8 mouse cellular contexts compared by ENCODE assay signal in genomic region chr9:110624361-110625166, GRCm38 (mm10). TPM values are rescaled to one million over a fixed set of nuclear protein-coding genes. Genes with fewer than 3 reads are reported as not detected.
A peak's percentile ranks its signal among the peaks of the same experiment; 100 is the strongest.
DNase-seq lines count a peak whose midpoint lies in the region; ATAC-seq and TF ChIP-seq lines count a peak whose summit lies in the region.

Gene Nradd (minus strand): TSS chr9:110624452.

- H3K27me3 ChIP-seq in embryonic facial prominence, embryonic 14.5 days (replicated peaks; ENCODE audit: control insufficient read depth, insufficient read depth, low read length): no peaks in the 10 kb centered on the region
- H3K27me3 ChIP-seq in midbrain, embryonic 11.5 days (ENCODE audit: control insufficient read depth, insufficient read depth, low read length): no peaks in the 10 kb centered on the region

- H3K4me3 ChIP-seq in bone marrow macrophage, adult 2 months (ENCODE audit: insufficient read depth, low read length): peak within 1 kb of the TSS; percentile 39
- H3K4me3 ChIP-seq in embryonic facial prominence, embryonic 14.5 days (ENCODE audit: low read depth, low read length): peak within 1 kb of the TSS; percentile 50
- peak within 1 kb of the TSS; percentile 54 for H3K4me3 ChIP-seq in midbrain, embryonic 11.5 days (ENCODE audit: low read depth, low read length)

- no peaks in the 10 kb centered on the region for H3K9me3 ChIP-seq in embryonic facial prominence, embryonic 14.5 days (ENCODE audit: control insufficient read depth, low read length)
- H3K9me3 ChIP-seq in midbrain, embryonic 11.5 days (ENCODE audit: control insufficient read depth, low read length): no peaks in the 10 kb centered on the region

- no peak within 1 kb of the TSS for H3K27ac ChIP-seq in bone marrow macrophage, adult 2 months (ENCODE audit: insufficient read depth, low read depth, low read length)
- peak within 1 kb of the TSS; percentile 90 for H3K27ac ChIP-seq in embryonic facial prominence, embryonic 14.5 days (replicated peaks; ENCODE audit: low read depth, low read length)
- H3K27ac ChIP-seq in midbrain, embryonic 11.5 days (ENCODE audit: low read depth, low read length): peak within 1 kb of the TSS; percentile 75

- peak; percentile 98 for DNase-seq in 3134 (ENCODE audit: extremely low read depth, insufficient read length, low spot score)
- DNase-seq in embryonic facial prominence, embryonic 14.5 days (ENCODE audit: low spot score): peak; percentile 98
- DNase-seq in heart, adult 18-20 months: peak; percentile 89 to 92
- DNase-seq in kidney, adult 18-20 months: peak; percentile 86
- DNase-seq in left cerebral cortex, postnatal 4 days: peak; percentile 94
- DNase-seq in midbrain, embryonic 11.5 days (ENCODE audit: low spot score, missing footprints): peak; percentile 97
- peak; percentile 39 for DNase-seq in spleen, adult 12 weeks (ENCODE audit: low spot score)

- WGBS in embryonic facial prominence, embryonic 14.5 days: under 1% methylated on average over 37 of the region's 41 CpGs
- under 1% methylated on average over 41 of the region's 41 CpGs for WGBS in midbrain, embryonic 11.5 days

- TF ChIP-seq POLR2A in bone marrow macrophage, adult 2 months (IDR thresholded peaks at IDR 0.05; ENCODE audit: borderline replicate concordance, low read depth, low read length): no peak

- no peaks in the 10 kb centered on the region for H3K4me1 ChIP-seq in bone marrow macrophage, adult 2 months (ENCODE audit: control insufficient read depth, insufficient read depth, low read length)
- peaks cover 9% of the 10 kb centered on the region; the same call in 1 of the 2 replicates for H3K4me1 ChIP-seq in embryonic facial prominence, embryonic 14.5 days (ENCODE audit: control insufficient read depth, insufficient read depth, low read length)
- peaks cover 13% of the 10 kb centered on the region for H3K4me1 ChIP-seq in midbrain, embryonic 11.5 days (ENCODE audit: control insufficient read depth, insufficient read depth, low read length)

- intact Hi-C loops in left cerebral cortex, postnatal 4 days (cut with DNase I): no loop called here

- TF ChIP-seq CTCF in bone marrow macrophage, adult 2 months (IDR thresholded peaks at IDR 0.05; ENCODE audit: low read depth, low read length): no peak

- peak within 1 kb of the TSS; percentile 93 for H3K4me2 ChIP-seq in embryonic facial prominence, embryonic 14.5 days (ENCODE audit: low read depth, low read length)
- peak within 1 kb of the TSS; percentile 98 for H3K4me2 ChIP-seq in midbrain, embryonic 11.5 days

- ATAC-seq in embryonic facial prominence, embryonic 14.5 days (ENCODE audit: low read depth): peak; percentile 96
- peak; percentile 95 for ATAC-seq in midbrain, embryonic 11.5 days (ENCODE audit: low FRiP score)

- H3K36me3 ChIP-seq in embryonic facial prominence, embryonic 14.5 days (ENCODE audit: control insufficient read depth, insufficient read depth, low read length): peaks cover 30% of the 10 kb centered on the region
- H3K36me3 ChIP-seq in midbrain, embryonic 11.5 days (ENCODE audit: control insufficient read depth, insufficient read depth, low read length): 0 out of 2 replicates have a peak, but pooled peaks cover 3% of the 10 kb centered on the region

- peak within 1 kb of the TSS; percentile 72 for H3K9ac ChIP-seq in embryonic facial prominence, embryonic 14.5 days (ENCODE audit: low read depth, low read length)
- H3K9ac ChIP-seq in midbrain, embryonic 11.5 days (ENCODE audit: low read length): peak within 1 kb of the TSS; percentile 73

RNA-seq across cellular contexts. Expression of gene Nradd, which starts in this region (rescaled TPM):
- 6.8 and 10.0 TPM in 2 replicates for polyA plus RNA-seq in bone marrow macrophage, adult 2 months (2012; ENCODE audit: insufficient read depth, insufficient read length, missing spikeins)
- polyA plus RNA-seq in embryonic facial prominence, embryonic 14.5 days (2014; fragmentation: Nextera tagmentation; extraction: Ambion mirVana): 21.2 and 30.4 TPM in 2 replicates
- 1 to 10 TPM; 1.4 to 2.0 TPM for total RNA-seq in heart, adult 18-20 months (2021)
- total RNA-seq in left cerebral cortex, postnatal 4 days (2021): 1 to 10 TPM; 5.9 to 8.6 TPM
- polyA plus RNA-seq in midbrain, embryonic 11.5 days (2014; fragmentation: Nextera tagmentation; extraction: Ambion mirVana): 20.7 and 22.8 TPM in 2 replicates

Comparison
In these comparisons a context has a peak if more than half of its experiments do, and no peak if none do; other contexts are left out.
1. DNase-seq: peak in every context shown above with its lines; median percentile 98 in 3134; 98 in embryonic facial prominence, embryonic 14.5 days; 97 in midbrain, embryonic 11.5 days; 94 in left cerebral cortex, postnatal 4 days; 90 in heart, adult 18-20 months; 86 in kidney, adult 18-20 months; 39 in spleen, adult 12 weeks.